Mouse (Mus musculus): ENCODE data around the gene Dnah7a.

Gene Dnah7a

GRCm38 (mm10) chr1:53704164-53704563 is 2.4 kb downstream of the Dnah7a start:
- no peak for TF ChIP-seq GATA4 (IDR thresholded peaks at IDR 0.05; ENCODE audit: insufficient replicate concordance, low read length)

- no peak for TF ChIP-seq GATA4 (IDR thresholded peaks at IDR 0.05; ENCODE audit: insufficient replicate concordance, low read length)
Measured at GRCm38 (mm10) chr1:53639865-53640794, 66.5 kb downstream of the Dnah7a start.

GRCm38 (mm10) chr1:53630011-53630410 is 76.6 kb downstream of the Dnah7a start:
- no peak for TF ChIP-seq GATA4 (IDR thresholded peaks at IDR 0.05; ENCODE audit: insufficient replicate concordance, low read length)

DNA sequence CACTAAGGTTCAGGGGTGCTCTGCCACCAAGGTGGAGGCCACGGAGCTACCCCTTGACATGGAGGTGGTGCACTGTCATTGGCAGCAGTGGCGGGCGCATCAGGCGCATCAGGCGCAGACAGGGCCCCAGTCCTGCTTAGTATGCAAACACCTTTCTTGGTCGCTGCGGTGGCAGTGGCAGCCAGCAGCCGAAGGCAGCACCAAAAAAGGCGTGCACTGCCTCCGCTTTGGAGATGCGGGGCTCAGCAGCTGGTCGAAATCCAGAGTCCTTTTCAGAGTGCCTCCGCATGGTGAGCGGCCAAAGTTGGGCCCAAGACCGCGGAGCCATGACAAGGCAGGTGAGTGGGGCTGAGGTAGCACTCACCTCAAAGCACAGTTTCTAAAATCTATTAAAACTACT is 93.1 kb downstream of the Dnah7a start:
- no peak for TF ChIP-seq GATA4 (IDR thresholded peaks at IDR 0.05; ENCODE audit: insufficient replicate concordance, low read length)

GRCm38 (mm10) chr1:53473699-53474098 is 232.9 kb downstream of the Dnah7a start:
- no peak for TF ChIP-seq GATA4 (IDR thresholded peaks at IDR 0.05; ENCODE audit: insufficient replicate concordance, low read length)

GRCm38 (mm10) chr1:53467325-53467670 is 239.3 kb downstream of the Dnah7a start:
- TF ChIP-seq GATA4 (IDR thresholded peaks at IDR 0.05; ENCODE audit: insufficient replicate concordance, low read length) = no peak

DNA sequence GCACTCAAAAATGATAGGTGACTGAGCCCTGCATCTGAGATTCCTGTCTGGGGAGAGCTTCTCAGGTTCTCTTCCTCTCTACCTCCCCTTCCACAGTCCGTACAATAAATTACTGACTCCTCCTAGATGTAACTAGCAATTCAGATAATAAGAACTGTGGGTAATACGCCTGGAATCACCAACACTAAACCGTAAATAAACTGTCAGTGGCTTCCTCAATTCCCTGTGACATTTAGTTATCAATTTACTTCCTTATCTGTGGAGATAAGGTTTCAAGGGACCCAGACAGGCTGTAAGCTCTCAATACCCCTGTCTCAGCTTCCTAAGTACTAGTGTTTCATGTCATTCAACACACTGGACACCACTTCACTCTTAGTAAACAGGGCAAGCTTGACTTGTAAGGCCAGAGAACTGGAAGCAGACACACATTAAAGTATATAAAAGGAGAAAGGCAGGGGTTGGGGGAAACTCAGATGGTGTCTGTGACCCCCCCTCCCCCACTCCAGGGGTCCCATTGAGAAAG is 300.7 kb downstream of the Dnah7a start:
- no peak for TF ChIP-seq GATA4 (IDR thresholded peaks at IDR 0.05; ENCODE audit: insufficient replicate concordance, low read length)

DNA sequence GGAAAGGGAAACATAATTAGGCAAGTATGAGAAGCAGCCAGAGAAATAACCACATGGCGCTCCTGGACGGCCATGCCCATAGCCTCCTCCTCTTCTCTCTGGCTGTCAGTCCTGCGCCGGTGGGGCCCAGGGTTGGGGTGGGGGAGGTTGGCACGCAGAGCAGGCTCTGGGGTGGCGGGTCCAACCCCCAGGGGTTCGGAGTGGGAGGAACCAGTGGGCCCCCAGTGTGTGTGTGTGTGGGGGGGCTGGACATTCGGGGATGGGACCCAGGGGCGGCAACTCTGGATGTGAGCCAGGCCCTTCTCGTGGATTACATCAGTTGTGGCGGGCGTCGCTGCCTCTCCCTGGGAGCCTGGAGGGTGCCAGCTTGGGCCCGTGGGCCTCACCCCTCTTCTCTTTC is 317.8 kb downstream of the Dnah7a start:
- TF ChIP-seq GATA4 (IDR thresholded peaks at IDR 0.05; ENCODE audit: insufficient replicate concordance, low read length) = no peak

DNA sequence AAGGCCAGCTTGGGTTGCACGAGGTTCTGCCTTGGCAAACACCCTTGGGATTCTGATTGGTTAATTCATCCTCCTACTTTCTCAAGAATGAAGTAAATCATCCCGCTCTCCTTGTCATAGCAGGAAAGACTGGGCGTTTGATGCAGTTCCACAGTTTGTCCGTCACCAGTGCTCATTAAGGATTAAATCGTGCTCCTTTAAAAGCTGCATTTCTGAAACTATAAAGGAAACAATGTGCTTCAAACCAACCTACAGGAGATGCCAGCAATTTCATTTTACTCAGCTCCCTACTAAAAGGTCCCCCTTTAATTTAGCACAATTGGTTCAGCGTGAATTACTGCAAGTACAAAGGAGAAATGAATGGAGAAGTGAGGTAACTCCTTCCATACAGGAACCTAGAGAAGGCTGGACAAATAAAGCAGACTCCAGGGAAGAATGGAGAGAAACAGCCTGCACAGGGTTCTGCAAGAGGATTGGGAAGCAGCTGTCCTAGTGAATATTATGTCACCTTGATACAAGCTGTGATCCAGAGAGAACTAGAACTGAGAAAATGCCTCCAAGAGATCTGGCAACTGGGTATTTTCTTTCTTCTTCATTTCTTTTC is 322.4 kb downstream of the Dnah7a start:
- no peak for TF ChIP-seq GATA4 (IDR thresholded peaks at IDR 0.05; ENCODE audit: insufficient replicate concordance, low read length)

DNA sequence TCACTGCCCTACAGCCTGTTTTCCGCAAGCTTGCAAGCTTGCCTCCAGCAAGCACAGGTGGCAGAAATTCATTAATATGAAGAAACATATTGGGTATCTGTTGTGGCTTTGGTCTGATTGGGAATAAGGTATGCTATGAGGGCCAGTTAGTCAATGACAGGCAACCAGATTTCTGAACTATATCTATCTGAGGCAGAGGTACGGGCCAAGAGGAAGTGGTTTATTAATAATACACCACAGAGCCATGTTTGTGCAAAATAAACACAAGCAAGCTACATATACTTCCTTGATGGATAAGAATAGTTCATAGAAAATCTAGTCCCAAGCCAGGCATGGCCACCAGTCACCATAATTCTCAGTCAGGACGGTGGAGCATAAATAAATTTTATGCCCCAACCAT is 328.9 kb downstream of the Dnah7a start:
- no peak for TF ChIP-seq GATA4 (IDR thresholded peaks at IDR 0.05; ENCODE audit: insufficient replicate concordance, low read length)

DNA sequence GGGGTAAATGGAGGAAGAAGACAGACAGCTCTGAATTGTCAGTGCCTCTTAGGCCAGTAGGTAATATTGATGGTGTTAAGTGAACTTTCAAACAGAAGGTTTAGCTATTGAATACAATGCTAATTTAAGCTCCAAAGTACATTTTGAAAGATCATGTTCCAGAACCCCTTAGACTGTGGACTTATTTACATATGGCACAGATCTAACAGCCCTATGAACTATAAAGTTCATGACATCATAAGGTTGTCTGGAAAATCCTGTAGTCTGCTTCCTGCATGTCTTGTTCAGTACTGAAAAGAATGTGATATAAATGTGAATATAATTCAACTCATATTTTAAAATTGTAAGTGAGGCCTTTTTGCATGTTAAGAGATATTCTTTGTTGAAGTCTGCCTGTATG is 347.6 kb downstream of the Dnah7a start:
- no peak for TF ChIP-seq GATA4 (IDR thresholded peaks at IDR 0.05; ENCODE audit: insufficient replicate concordance, low read length)

DNA sequence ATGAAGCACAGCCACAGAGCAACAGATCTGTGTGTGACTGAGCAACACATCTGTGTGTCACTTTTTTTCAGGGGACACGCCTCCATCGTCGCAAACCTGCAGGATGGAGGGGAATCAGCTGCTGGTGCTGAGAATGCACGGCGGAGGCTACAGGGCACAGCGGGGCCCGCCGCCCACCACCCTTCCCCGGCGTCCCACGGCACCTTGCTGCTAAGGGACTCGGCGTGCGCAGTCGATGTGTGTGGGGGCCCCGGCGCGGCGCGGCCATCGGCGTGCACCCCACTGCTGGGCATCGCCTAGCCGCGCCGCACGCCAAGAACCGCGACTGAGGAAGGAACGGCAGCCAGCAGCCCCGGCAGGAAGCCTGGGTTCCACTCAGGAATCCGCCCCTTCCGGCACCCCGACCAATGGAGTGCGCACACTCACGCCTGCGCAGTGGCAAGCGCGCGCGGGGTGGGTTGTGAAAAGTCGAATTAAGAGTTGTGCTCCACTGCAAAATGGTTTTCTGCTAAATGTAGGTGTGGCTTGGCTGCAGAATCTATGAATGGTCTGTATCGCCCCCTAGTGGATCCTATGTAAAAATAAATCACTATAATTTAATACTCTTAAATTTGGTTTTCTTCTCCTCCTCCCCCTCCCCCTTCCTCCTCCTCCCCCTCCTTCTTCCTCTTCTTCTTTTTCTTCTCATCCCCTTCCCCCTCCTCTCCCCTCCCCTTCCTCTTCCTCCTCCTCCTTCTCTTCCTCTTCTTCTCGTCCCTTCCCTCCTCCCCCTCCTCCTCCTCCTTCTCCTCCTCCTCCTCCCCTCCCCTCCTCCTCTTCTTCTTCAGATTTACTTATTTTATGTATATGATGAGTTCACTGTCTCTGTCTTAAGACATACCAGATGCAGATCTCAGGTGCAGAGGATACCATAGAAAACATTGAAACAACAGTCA is 354.0 kb downstream of the Dnah7a start, which contains the start of the genes Asdurf, Gm28551 and Asnsd1:
TSS of gene Asdurf (minus strand) at position 293 of the 935 bp plus-strand sequence.
TSS of gene Gm28551 (minus strand) at position 341 of the 935 bp plus-strand sequence.
TSS of gene Asnsd1 (minus strand) at position 426 of the 935 bp plus-strand sequence.
- no peak; the same call in 1 of the 2 replicates for TF ChIP-seq GATA4 (IDR thresholded peaks at IDR 0.05; ENCODE audit: insufficient replicate concordance, low read length)
